Mouse (Mus musculus): ENCODE results near the gene LTO1.
A peak's percentile ranks its signal among the peaks of the same experiment; 100 is the strongest.

The LTO1 gene

DNA sequence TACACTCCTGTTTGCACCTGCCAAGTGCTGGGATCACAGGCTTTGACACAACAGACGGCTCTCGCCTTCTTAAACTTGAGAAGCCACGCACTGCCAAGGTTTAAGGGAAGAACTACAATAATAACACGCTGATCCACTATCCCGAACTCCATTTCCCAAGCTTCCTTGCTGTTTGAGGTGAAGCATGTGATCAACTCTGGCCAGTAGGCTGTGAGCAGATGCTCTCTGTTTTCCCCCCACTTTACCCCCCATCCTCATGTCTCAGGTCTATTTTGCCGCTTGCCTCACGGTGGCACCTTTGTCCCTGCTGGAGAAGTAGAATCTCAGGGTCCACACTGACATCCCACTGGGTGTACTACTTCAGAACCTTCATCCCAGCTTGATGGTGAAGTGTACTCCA lies 6.2 kb upstream of the LTO1 start:
- no peak for DNase-seq

- no peak for DNase-seq
Measured at GRCm38 (mm10) chr7:144911121-144911520, 3.8 kb upstream of the LTO1 start.

DNA sequence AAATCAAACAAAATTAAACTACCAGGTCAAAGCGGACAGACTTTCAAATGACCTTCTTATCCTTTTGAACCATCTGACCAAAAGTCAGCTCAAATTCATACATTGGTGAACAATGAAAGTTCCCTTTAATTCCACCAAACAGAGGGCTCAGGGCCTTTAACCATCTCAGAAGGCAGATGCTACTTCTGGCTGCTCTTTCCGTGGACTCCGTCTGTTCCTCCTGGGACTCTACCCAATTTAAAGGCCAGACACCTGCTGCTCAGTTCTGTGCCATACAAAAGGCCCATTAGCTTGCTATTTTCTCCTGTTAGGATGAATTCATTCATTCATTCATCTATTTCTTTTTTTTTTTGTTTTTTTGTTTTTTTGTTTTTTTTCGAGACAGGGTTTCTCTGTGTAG lies 2.0 kb upstream of the LTO1 start:
- no peak for DNase-seq

GRCm38 (mm10) chr7:144914296-144914947 lies 478 bp upstream of the LTO1 start:
- peak; percentile 32 for DNase-seq

GRCm38 (mm10) chr7:144918823-144919222 lies 3.9 kb downstream of the LTO1 start:
- no peak for DNase-seq

DNA sequence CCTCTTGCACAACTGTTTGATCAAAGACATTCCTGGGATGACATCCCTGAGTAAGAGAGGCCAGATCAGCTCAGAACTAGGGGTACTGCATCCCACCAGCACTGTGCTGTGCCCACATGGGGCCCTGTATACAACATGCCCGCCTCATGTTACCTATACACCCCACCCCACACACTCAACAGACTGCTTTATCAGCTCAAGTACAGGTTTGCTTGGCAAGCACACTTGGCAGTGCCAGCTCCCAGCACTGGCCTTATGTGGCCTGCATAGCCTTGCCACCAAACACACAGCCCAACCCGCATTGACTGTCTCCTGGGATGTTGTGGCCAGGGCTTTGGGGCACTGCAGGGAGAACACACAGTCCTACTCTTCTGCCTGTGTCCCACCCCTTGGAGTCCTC lies 12.7 kb downstream of the LTO1 start:
- DNase-seq, result no peak

GRCm38 (mm10) chr7:144928009-144928888 lies 13.3 kb downstream of the LTO1 start:
- no peak for DNase-seq

GRCm38 (mm10) chr7:144928889-144929210 lies 13.9 kb downstream of the LTO1 start:
- DNase-seq, result no peak

DNA sequence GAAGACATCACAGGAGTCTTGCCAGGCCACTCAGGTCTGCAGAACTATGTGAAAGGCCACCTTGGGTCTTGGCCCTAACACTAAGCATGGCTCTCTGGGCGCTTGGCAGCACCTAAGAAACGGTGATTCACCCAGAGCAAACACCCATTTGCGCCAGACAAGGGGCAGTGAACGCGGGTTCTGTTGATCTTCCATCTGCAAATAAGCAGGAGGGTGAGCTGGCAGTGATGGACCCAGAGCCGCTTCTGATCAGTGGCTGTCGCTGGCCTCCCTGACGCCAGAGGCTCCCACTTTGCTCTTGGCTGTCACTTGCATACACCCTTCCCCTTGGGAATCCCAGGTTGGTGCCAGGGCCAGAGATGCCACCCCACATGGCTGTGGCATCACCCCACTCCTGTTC lies 14.6 kb downstream of the LTO1 start:
- DNase-seq, result no peak

- no peak for DNase-seq
Measured at GRCm38 (mm10) chr7:144929931-144930330, 15.0 kb downstream of the LTO1 start.

- peak; percentile 64 for DNase-seq
Measured at GRCm38 (mm10) chr7:144931778-144932177, 16.9 kb downstream of the LTO1 start.

GRCm38 (mm10) chr7:144932389-144932937 lies 17.6 kb downstream of the LTO1 start:
- DNase-seq, result no peak

GRCm38 (mm10) chr7:144933336-144933735 lies 18.4 kb downstream of the LTO1 start:
- DNase-seq, result peak; percentile 46

- no peak for DNase-seq
Measured at GRCm38 (mm10) chr7:144933796-144934195, 18.9 kb downstream of the LTO1 start.

GRCm38 (mm10) chr7:144934901-144935300 lies 20.0 kb downstream of the LTO1 start:
- no peak for DNase-seq

GRCm38 (mm10) chr7:144935563-144935962 lies 20.7 kb downstream of the LTO1 start:
- peak; percentile 58 for DNase-seq

DNA sequence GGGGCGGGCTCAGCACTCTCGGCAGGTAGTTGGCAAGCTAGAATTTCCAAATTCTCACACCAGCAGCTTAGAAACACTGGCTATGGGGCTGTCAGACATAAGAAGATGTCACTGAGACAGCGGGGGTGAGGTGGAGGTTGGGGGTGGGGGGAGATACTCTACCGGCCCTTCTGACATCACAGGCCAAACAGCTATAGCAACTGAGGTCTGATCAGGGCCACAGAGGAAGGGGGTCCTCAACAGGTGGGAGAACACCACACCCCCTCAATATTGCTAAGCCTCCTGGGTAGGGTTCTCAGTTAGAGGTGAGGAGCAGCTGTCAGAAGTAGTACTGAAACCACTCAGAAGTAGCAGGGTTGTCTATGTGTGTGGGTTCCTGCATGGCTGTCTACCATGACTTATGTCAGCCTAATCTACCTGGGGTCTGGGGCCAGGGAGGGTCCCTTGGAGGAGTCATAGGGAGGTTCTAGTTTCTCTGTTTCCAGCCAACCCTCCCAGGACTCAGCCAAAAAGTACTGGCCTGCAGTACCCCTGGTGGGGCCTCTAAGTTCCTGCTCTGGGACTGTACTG lies 21.5 kb downstream of the LTO1 start:
- DNase-seq, result no peak

GRCm38 (mm10) chr7:144937490-144937889 lies 22.6 kb downstream of the LTO1 start:
- peak; percentile 94 for DNase-seq

- DNase-seq, result peak; percentile 56
Measured at GRCm38 (mm10) chr7:144937899-144938517, 23.1 kb downstream of the LTO1 start.

GRCm38 (mm10) chr7:144938661-144939343 lies 23.9 kb downstream of the LTO1 start:
- peak; percentile 54 for DNase-seq

DNA sequence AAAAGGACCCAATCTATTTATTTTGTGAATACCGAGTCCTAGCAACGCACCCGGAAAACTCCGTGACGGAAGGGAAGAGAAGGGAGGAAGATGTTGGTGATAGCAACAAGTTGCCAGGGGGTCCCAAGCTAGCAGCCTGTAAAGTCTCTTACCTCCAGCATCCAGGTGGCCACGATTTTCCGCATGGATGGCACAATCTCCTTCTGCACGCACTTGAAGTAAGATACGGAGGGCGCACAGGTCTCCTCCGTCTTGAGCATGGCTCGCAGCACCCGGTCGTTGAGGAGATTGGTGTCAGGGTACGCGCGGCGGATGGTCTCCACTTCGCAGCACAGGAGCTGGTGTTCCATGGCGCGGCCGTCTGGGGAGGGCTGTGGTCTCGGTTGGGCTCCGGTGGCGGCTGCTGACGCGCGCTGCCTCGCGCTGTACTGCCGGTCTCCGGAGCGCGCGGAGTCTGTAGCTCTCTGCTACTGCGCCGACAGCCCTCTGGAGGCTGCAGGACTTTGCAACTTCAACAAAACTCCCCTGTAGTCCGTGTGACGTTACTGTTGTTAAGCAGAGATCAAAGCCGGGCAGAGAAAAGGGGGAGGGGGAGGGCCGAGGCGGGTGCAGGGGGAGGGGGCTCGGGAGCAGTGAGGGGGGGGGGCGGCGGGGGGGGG lies 24.6 kb downstream of the LTO1 start, which contains the start of gene Ccnd1:
Gene Ccnd1, minus strand, starts transcription at position 582 of the 659 bp plus-strand sequence.
- DNase-seq, result peak; percentile 89

GRCm38 (mm10) chr7:144940003-144940571 lies 25.2 kb downstream of the LTO1 start:
- DNase-seq, result no peak

Data from kidney, postnatal 10 days (tissue).